Mouse (Mus musculus): ENCODE data around the gene Olfr706.
"Not testable (repeated sequence)": the region's sequence is repeated elsewhere in the genome, so short reads cannot be mapped to it uniquely, and the experiment has no call there.

Gene Olfr706

GRCm38 (mm10) chr7:106888062-106888461 lies at the start of gene Olfr706:
Gene Olfr706, minus strand, starts transcription at chr7:106888162.
- DNase-seq (ENCODE audit: low read depth, low spot score): no peak

GRCm38 (mm10) chr7:106932119-106932518 lies 44.2 kb upstream of the Olfr706 start, which contains the start of gene Olfr709-ps1:
Gene Olfr709-ps1, minus strand, starts transcription at chr7:106932219.
- no peak for DNase-seq (ENCODE audit: low read depth, low spot score)

GRCm38 (mm10) chr7:106920961-106921360 lies 33.0 kb upstream of the Olfr706 start:
- DNase-seq (ENCODE audit: low read depth, low spot score): not testable (repeated sequence)

GRCm38 (mm10) chr7:106907676-106908075 lies 19.7 kb upstream of the Olfr706 start, which contains the start of gene Olfr1532-ps1:
Gene Olfr1532-ps1, plus strand, starts transcription at chr7:106908001.
- no peak for DNase-seq (ENCODE audit: low read depth, low spot score)

- DNase-seq (ENCODE audit: low read depth, low spot score): not testable (repeated sequence)
Observed at GRCm38 (mm10) chr7:106901141-106901540, 13.2 kb upstream of the Olfr706 start, which contains the start of gene Olfr707. Gene Olfr707, minus strand, starts transcription at chr7:106901241.

- DNase-seq (ENCODE audit: low read depth, low spot score): no peak
Observed at GRCm38 (mm10) chr7:106876791-106877190, 11.2 kb downstream of the Olfr706 start, which contains the start of gene Olfr705. Gene Olfr705, minus strand, starts transcription at chr7:106876891.

GRCm38 (mm10) chr7:106862885-106863284 lies 25.1 kb downstream of the Olfr706 start, which contains the start of gene Olfr704:
Gene Olfr704, plus strand, starts transcription at chr7:106863185.
- no peak for DNase-seq (ENCODE audit: low read depth, low spot score)

- no peak for DNase-seq (ENCODE audit: low read depth, low spot score)
Observed at GRCm38 (mm10) chr7:106843060-106843459, 44.9 kb downstream of the Olfr706 start, which contains the start of gene Olfr703. Gene Olfr703, plus strand, starts transcription at chr7:106843360.

GRCm38 (mm10) chr7:106833793-106834192 lies 54.2 kb downstream of the Olfr706 start, which contains the start of gene Olfr702:
Gene Olfr702, minus strand, starts transcription at chr7:106833893.
- DNase-seq (ENCODE audit: low read depth, low spot score): no peak
